Mouse (Mus musculus) ZHBTc4 (cell line): ENCODE data around the gene Sdf4.

Source experiments
- DNase-seq: peaks from one replicate; pipeline ENCODE4 v3.0.0-alpha.2; 2011; ENCODE audit warnings: low read depth, low spot score

Sdf4 gene

GRCm38 (mm10) chr4:156054606-156055005 lies 61.9 kb downstream of the Sdf4 start:
- no peak for DNase-seq

GRCm38 (mm10) chr4:156055173-156055572 lies 62.5 kb downstream of the Sdf4 start:
- no peak for DNase-seq

GRCm38 (mm10) chr4:156057702-156058101 lies 65.0 kb downstream of the Sdf4 start:
- DNase-seq: no peak

- no peak for DNase-seq
These were observed 66.2 kb downstream of the Sdf4 start for GRCm38 (mm10) chr4:156058826-156059225.

- peak; percentile 51 for DNase-seq
These were observed 66.6 kb downstream of the Sdf4 start, which contains the start of gene Ttll10 for GRCm38 (mm10) chr4:156059261-156059660. TSS of gene Ttll10 (minus strand) at chr4:156059414.

GRCm38 (mm10) chr4:156059713-156060112 lies 67.0 kb downstream of the Sdf4 start:
- DNase-seq: peak; percentile 68
